Mouse (Mus musculus): ENCODE data around the gene Il20rb.

- no peak for TF ChIP-seq CTCF (conservative IDR thresholded peaks at IDR 0.05; ENCODE audit: insufficient read depth, insufficient read length, low read depth, low read length)
- no peak for TF ChIP-seq POLR2A (IDR thresholded peaks at IDR 0.05; ENCODE audit: low read depth, low read length)
These were observed 66.9 kb downstream of the Il20rb start for GRCm38 (mm10) chr9:100419644-100420043.
